Comparison of ENCODE assay signal across 34 mouse cellular contexts in the genomic region with DNA sequence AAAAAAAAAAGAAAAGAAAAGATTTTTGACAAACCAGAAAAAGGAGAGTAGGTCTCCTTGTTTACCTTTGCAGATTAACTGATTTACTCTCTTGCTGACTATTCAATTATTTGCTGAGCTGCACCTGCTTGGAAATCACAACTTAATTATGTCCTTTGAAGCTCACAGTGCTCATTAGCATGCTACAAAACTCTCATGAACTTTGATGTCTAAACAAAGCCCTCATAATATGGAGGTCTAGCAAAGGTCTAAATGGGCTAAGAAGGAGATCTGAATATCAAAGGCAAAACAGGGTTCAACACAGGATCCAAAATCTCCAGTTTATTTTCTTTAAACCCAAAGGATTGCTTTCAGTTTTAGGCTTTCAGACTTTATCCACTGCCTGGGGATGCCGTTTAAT.
DNase-seq lines count a peak whose midpoint lies in the region; ATAC-seq and TF ChIP-seq lines count a peak whose summit lies in the region.
"Had no signal": no experiment of that assay in that cellular context is flagged by ENCODE, and none has a peak within 500 bp of the region (broad histone marks: within the 10 kb centered on the region; RNA-seq: fewer than 3 reads in every experiment).

No protein-coding gene starts in this region.

- TF ChIP-seq POLR2A in liver, adult 2 months (IDR thresholded peaks at IDR 0.05; ENCODE audit: extremely low read depth, insufficient read depth, low read length) = no peak
- TF ChIP-seq POLR2A in brain, embryonic 14.5 days (IDR thresholded peaks at IDR 0.05; ENCODE audit: borderline replicate concordance, extremely low read depth, insufficient read depth, insufficient read length, poor library complexity, severe bottlenecking) = no peak

- H3K9me3 ChIP-seq in liver, embryonic 12.5 days (replicated peaks) = no peaks in the 10 kb centered on the region; the same call in 1 of the 2 replicates
- H3K9me3 ChIP-seq in forebrain, embryonic 14.5 days (replicated peaks; ENCODE audit: control insufficient read depth, low read length) = no peaks in the 10 kb centered on the region
- H3K9me3 ChIP-seq in midbrain, embryonic 15.5 days = no peaks in the 10 kb centered on the region
- H3K9me3 ChIP-seq: embryonic facial prominence, embryonic 10.5 days; embryonic facial prominence, embryonic 15.5 days; heart, embryonic 13.5 days; hindbrain, embryonic 10.5 days; limb, embryonic 12.5 days; megakaryocyte, embryonic 14.5 days; neural tube, embryonic 15.5 days had no signal

- H3K27me3 ChIP-seq in liver, adult 2 months (ENCODE audit: control insufficient read depth, insufficient read depth, low read length) = no peaks in the 10 kb centered on the region
- no peaks in the 10 kb centered on the region for H3K27me3 ChIP-seq in liver, embryonic 12.5 days (replicated peaks)
- no peaks in the 10 kb centered on the region for H3K27me3 ChIP-seq in forebrain, embryonic 14.5 days (replicated peaks; ENCODE audit: control insufficient read depth, insufficient read depth, low read length)
- H3K27me3 ChIP-seq in midbrain, embryonic 15.5 days (replicated peaks) = no peaks in the 10 kb centered on the region
- H3K27me3 ChIP-seq: embryonic facial prominence, embryonic 15.5 days; heart, embryonic 13.5 days; limb, embryonic 12.5 days; megakaryocyte, embryonic 14.5 days had no signal

- H3K4me3 ChIP-seq in liver, adult 2 months (ENCODE audit: insufficient read depth, low read depth, low read length) = no peak overlapping the region
- H3K4me3 ChIP-seq in liver, embryonic 12.5 days = no peak overlapping the region
- H3K4me3 ChIP-seq in forebrain, embryonic 14.5 days (ENCODE audit: low read depth, low read length) = no peak overlapping the region
- no peak overlapping the region for H3K4me3 ChIP-seq in midbrain, embryonic 15.5 days
- H3K4me3 ChIP-seq: embryonic facial prominence, embryonic 10.5 days; embryonic facial prominence, embryonic 15.5 days; heart, embryonic 13.5 days; hindbrain, embryonic 10.5 days; layer of hippocampus, adult 2 months; left cerebral cortex, adult 2 months; limb, embryonic 12.5 days; megakaryocyte, embryonic 14.5 days; neural tube, embryonic 15.5 days had no signal

- no peak for ATAC-seq in liver, embryonic 12.5 days
- ATAC-seq in forebrain, embryonic 14.5 days = peak; percentile 59
- 0 out of 2 replicates have a peak, but pooled peaks have one; percentile 42 for ATAC-seq in midbrain, embryonic 15.5 days (replicated peaks)
- ATAC-seq: activated CD4-positive, CD25-positive, alpha-beta regulatory T cell, adult 4 months; liver, postnatal 0 days; lung, postnatal 0 days had no signal

- H3K79me2 ChIP-seq in liver, adult 2 months (ENCODE audit: control insufficient read depth, insufficient read depth, low read length) = no peaks in the 10 kb centered on the region

- H3K4me2 ChIP-seq in liver, embryonic 12.5 days = no peak overlapping the region
- no peak overlapping the region for H3K4me2 ChIP-seq in forebrain, embryonic 14.5 days (ENCODE audit: low read length)
- no peak overlapping the region for H3K4me2 ChIP-seq in midbrain, embryonic 15.5 days
- H3K4me2 ChIP-seq: embryonic facial prominence, embryonic 15.5 days; heart, embryonic 13.5 days; limb, embryonic 12.5 days; liver, embryonic 11.5 days; neural tube, embryonic 15.5 days had no signal

- no peak for TF ChIP-seq CTCF in liver, adult 2 months (IDR thresholded peaks at IDR 0.05; ENCODE audit: low read depth, low read length)
- no peak for TF ChIP-seq CTCF in brain, embryonic 14.5 days (IDR thresholded peaks at IDR 0.05; ENCODE audit: borderline replicate concordance, extremely low read depth, insufficient read depth, insufficient read length)

- H3K9ac ChIP-seq in liver, adult 2 months (ENCODE audit: low read depth, low read length) = no peak overlapping the region
- H3K9ac ChIP-seq in liver, embryonic 12.5 days = no peak overlapping the region
- H3K9ac ChIP-seq in forebrain, embryonic 14.5 days (ENCODE audit: low read length) = no peak overlapping the region
- no peak overlapping the region for H3K9ac ChIP-seq in midbrain, embryonic 15.5 days
- H3K9ac ChIP-seq: embryonic facial prominence, embryonic 15.5 days; heart, embryonic 13.5 days; limb, embryonic 12.5 days; liver, postnatal 0 days; neural tube, embryonic 15.5 days had no signal

- H3K4me1 ChIP-seq in liver, adult 2 months (ENCODE audit: control insufficient read depth, insufficient read depth, low read length) = no peaks in the 10 kb centered on the region
- no peaks in the 10 kb centered on the region for H3K4me1 ChIP-seq in liver, embryonic 12.5 days
- no peaks in the 10 kb centered on the region; the same call in 1 of the 2 replicates for H3K4me1 ChIP-seq in forebrain, embryonic 14.5 days (ENCODE audit: control insufficient read depth, insufficient read depth, low read length)
- H3K4me1 ChIP-seq in midbrain, embryonic 15.5 days = peaks cover 4% of the 10 kb centered on the region; the same call in 1 of the 2 replicates
- H3K4me1 ChIP-seq: embryonic facial prominence, embryonic 10.5 days; embryonic facial prominence, embryonic 15.5 days; heart, embryonic 13.5 days; megakaryocyte, embryonic 14.5 days; neural tube, embryonic 15.5 days had no signal

- no peak overlapping the region for H3K27ac ChIP-seq in liver, adult 2 months (replicated peaks; ENCODE audit: insufficient read depth, low read depth, low read length)
- H3K27ac ChIP-seq in liver, embryonic 12.5 days = no peak overlapping the region
- no peak overlapping the region for H3K27ac ChIP-seq in forebrain, embryonic 14.5 days (ENCODE audit: low read depth, low read length)
- H3K27ac ChIP-seq in midbrain, embryonic 15.5 days = no peak overlapping the region
- H3K27ac ChIP-seq: embryonic facial prominence, embryonic 10.5 days; embryonic facial prominence, embryonic 15.5 days; heart, embryonic 13.5 days; hindbrain, embryonic 10.5 days; layer of hippocampus, adult 2 months; left cerebral cortex, adult 2 months; limb, embryonic 12.5 days; neural tube, embryonic 15.5 days; stomach, postnatal 0 days had no signal

- WGBS in liver, adult 2 months = 48% methylated on average over 1 of the region's 1 CpGs
- 63% methylated on average over 1 of the region's 1 CpGs for WGBS in liver, embryonic 12.5 days (ENCODE audit: insufficient replicate concordance)
- WGBS in forebrain, embryonic 14.5 days = 7% methylated on average over 1 of the region's 1 CpGs
- WGBS in midbrain, embryonic 15.5 days = 10% methylated on average over 1 of the region's 1 CpGs

- DNase-seq in liver, adult 2 months (ENCODE audit: extremely low read depth, low read depth, low spot score) = peak; percentile 9
- peak; percentile 79 for DNase-seq in brain, embryonic 14.5 days (ENCODE audit: low read depth)
- DNase-seq in forebrain, embryonic 14.5 days (ENCODE audit: low spot score) = peak; percentile 54
- no peak for DNase-seq in right cerebral cortex, postnatal 10 days (ENCODE audit: low spot score in 2 of 2)
- no peak for DNase-seq in frontal cortex, postnatal 14 days (ENCODE audit: low spot score in 2 of 2)
- DNase-seq: adrenal gland, adult 2 months; B cell, adult 2 months; cerebellum, adult 9-10 months; cerebellum, postnatal 36 days; gastrocnemius, postnatal 10 days; heart, postnatal 10 days; kidney, adult 18-20 months; kidney, postnatal 36 days; liver, postnatal 0 days; lung, postnatal 4 days; right cerebral cortex, adult 18-20 months; right cerebral cortex, postnatal 4 days; thymus, adult 18-20 months; thymus, postnatal 25 days had no signal

- H3K36me3 ChIP-seq in liver, adult 2 months (ENCODE audit: control insufficient read depth, insufficient read depth, low read length) = no peaks in the 10 kb centered on the region
- H3K36me3 ChIP-seq in liver, embryonic 12.5 days = no peaks in the 10 kb centered on the region
- no peaks in the 10 kb centered on the region for H3K36me3 ChIP-seq in forebrain, embryonic 14.5 days (ENCODE audit: control insufficient read depth, insufficient read depth, low read length)
- no peaks in the 10 kb centered on the region for H3K36me3 ChIP-seq in midbrain, embryonic 15.5 days (replicated peaks)
- H3K36me3 ChIP-seq: embryonic facial prominence, embryonic 10.5 days; embryonic facial prominence, embryonic 15.5 days; heart, embryonic 13.5 days; hindbrain, embryonic 10.5 days; limb, embryonic 12.5 days; neural tube, embryonic 15.5 days had no signal

Comparison
In these comparisons a context has a peak if more than half of its experiments do, and no peak if none do; other contexts are left out.
1. DNase-seq: peak in liver, adult 2 months (single experiment), brain, embryonic 14.5 days (single experiment) and forebrain, embryonic 14.5 days (single experiment); none in right cerebral cortex, postnatal 10 days (0 of 2) and frontal cortex, postnatal 14 days (0 of 2).